Mouse (Mus musculus) hindbrain, postnatal 0 days (tissue): ENCODE measurements at regions not wholly inside any gene's neighbourhood (a gene's known extent, or its start where the extent isn't known, plus 50 kb on each side); places are given as distances from the start of the nearest gene placed in this dataset.

Experiments used
- ATAC-seq: fragments of 200-750 bp; cut with Nextera tagmentation; 2 replicates; pipeline ENCODE4 v1.8.0; 2017; ENCODE audit warnings: mild to moderate bottlenecking, moderate TSS enrichment, moderate library complexity
- DNase-seq: peaks from one replicate; pipeline ENCODE4 v3.0.0-alpha.2; 2015; ENCODE audit warnings: low spot score
- H3K27ac ChIP-seq: fragments of 300-500 bp; sonication (generic); 2 replicates; pipeline ENCODE4 v1.5.1; 2014; ENCODE audit warnings: mild to moderate bottlenecking
- H3K27me3 ChIP-seq: fragments of 300-500 bp; sonication (generic); 2 replicates; pipeline ENCODE4 v1.6.1; 2014; ENCODE audit warnings: low read length, mixed read lengths; ENCODE audit not compliant: insufficient read depth
- H3K36me3 ChIP-seq: fragments of 300-500 bp; sonication (generic); 2 replicates; pipeline ENCODE4 v1.6.1; 2014; ENCODE audit warnings: low read length, mixed read lengths; ENCODE audit not compliant: insufficient read depth
- H3K4me1 ChIP-seq: fragments of 300-500 bp; sonication (generic); 2 replicates; pipeline ENCODE4 v1.6.1; 2014; ENCODE audit warnings: antibody characterized with exemption, low read length, mixed read lengths; ENCODE audit not compliant: insufficient read depth
- H3K4me2 ChIP-seq: fragments of 300-500 bp; sonication (generic); 2 replicates; pipeline ENCODE4 v1.6.1; 2014; ENCODE audit warnings: low read depth, mild to moderate bottlenecking, low read length, moderate library complexity, mixed read lengths
- H3K4me3 ChIP-seq: fragments of 300-500 bp; sonication (generic); 2 replicates; pipeline ENCODE4 v1.5.1; 2014; ENCODE audit warnings: low read length
- H3K9ac ChIP-seq: fragments of 300-500 bp; sonication (generic); replicated peaks from 2 replicates; pipeline ENCODE4 v1.6.1; 2014; ENCODE audit warnings: mild to moderate bottlenecking, low read length, moderate library complexity, mixed read lengths
- H3K9me3 ChIP-seq: fragments of 300-500 bp; sonication (generic); 2 replicates; pipeline ENCODE4 v1.6.1; 2016; ENCODE audit warnings: low read length, mixed read lengths
- CTCF ChIP-seq: IDR thresholded peaks from 2 replicates; pipeline ENCODE4 v1.5.1; 2016; ENCODE audit warnings: antibody characterized with exemption, control low read depth, low read depth
- WGBS: fragments of 180-500 bp; shearing (Covaris S2); extraction: QIAGEN DNeasy Blood & Tissue Kit; methylation state at CpG from one replicate; pipeline ENCODE4 v1.1.7; 2014; 5-methylcytosine and 5-hydroxymethylcytosine counted together

GRCm38 (mm10) chr10:22921035-22921965, 101.3 kb upstream of the Tcf21 start:
- no peaks in the 10 kb centered on the region for H3K4me1 ChIP-seq
- H3K4me2 ChIP-seq, result no peak overlapping the region
- ATAC-seq (no peak), DNase-seq (no peak)
- no peaks in the 10 kb centered on the region for H3K36me3 ChIP-seq
- H3K27ac ChIP-seq, result no peak overlapping the region
- no peak for TF ChIP-seq CTCF
- H3K4me3 ChIP-seq, result no peak overlapping the region
- WGBS, result 76% methylated on average over 11 of the region's 11 CpGs
- no peaks in the 10 kb centered on the region for H3K27me3 ChIP-seq
- no peaks in the 10 kb centered on the region for H3K9me3 ChIP-seq
- H3K9ac ChIP-seq, result no peak overlapping the region

GRCm38 (mm10) chr10:22919869-22920268, 99.9 kb upstream of the Tcf21 start:
- H3K9ac ChIP-seq, result no peak overlapping the region
- no peaks in the 10 kb centered on the region for H3K9me3 ChIP-seq
- no peaks in the 10 kb centered on the region for H3K27me3 ChIP-seq
- H3K4me1 ChIP-seq, result no peaks in the 10 kb centered on the region
- H3K4me2 ChIP-seq, result no peak overlapping the region
- no peak for ATAC-seq
- no peak for DNase-seq
- H3K36me3 ChIP-seq, result no peaks in the 10 kb centered on the region
- no peak for TF ChIP-seq CTCF
- no peak overlapping the region for H3K4me3 ChIP-seq
- no peak overlapping the region for H3K27ac ChIP-seq
- 66% methylated on average over 1 of the region's 1 CpGs for WGBS

- Histone ChIP-seq H3K27me3 (no peaks in the 10 kb centered on the region), H3K9me3 (no peaks in the 10 kb centered on the region), H3K4me3 (no peak overlapping the region), H3K9ac (no peak overlapping the region), H3K4me1 (no peaks in the 10 kb centered on the region), H3K4me2 (no peak overlapping the region), H3K36me3 (no peaks in the 10 kb centered on the region), H3K27ac (no peak overlapping the region)
- DNase-seq (no peak), ATAC-seq (no peak)
- WGBS, result 100% methylated on average over 1 of the region's 1 CpGs
- TF ChIP-seq CTCF, result no peak
Observed at GRCm38 (mm10) chr10:22917797-22918196, 97.8 kb upstream of the Tcf21 start.

DNA sequence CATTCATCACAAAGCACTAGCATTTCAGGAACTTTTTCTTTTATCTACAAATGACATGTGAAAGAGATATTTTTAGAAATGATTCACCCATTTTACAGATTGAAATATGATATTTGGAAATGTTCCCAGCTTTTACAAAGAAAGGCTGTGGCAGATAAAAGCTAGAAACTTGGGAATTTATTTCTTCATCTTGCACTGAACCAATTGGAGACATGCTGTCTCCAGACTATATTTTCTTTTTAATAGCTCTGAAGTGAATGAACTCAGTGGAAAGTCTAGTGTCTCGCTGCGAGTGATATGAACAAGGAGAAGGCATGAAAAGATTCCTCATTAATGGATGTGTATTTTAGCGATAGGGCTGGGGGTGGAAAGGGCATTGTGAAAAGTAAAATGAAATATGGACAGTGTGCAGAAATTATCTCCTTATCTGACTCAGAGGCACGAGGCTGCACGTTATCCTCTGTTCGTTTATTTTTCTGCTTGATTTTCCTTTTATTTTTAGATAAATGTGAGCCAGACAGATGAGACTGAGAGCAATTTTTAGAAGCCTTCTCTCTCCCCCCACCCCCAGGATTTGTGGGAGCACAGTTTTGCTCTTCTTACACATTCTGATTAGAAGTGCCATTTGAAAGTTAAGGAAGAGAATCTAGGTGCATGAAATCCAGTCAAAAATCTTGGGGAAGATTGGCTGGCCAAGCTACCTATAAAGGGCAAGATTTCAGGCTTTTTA, 96.0 kb upstream of the Tcf21 start:
- H3K36me3 ChIP-seq, result no peaks in the 10 kb centered on the region
- DNase-seq, result no peak
- H3K27ac ChIP-seq, result no peak overlapping the region
- no peaks in the 10 kb centered on the region for H3K27me3 ChIP-seq
- WGBS, result 71% methylated on average over 6 of the region's 6 CpGs
- no peak for ATAC-seq
- H3K4me1 ChIP-seq, result no peaks in the 10 kb centered on the region
- TF ChIP-seq CTCF, result no peak
- no peak overlapping the region for H3K4me3 ChIP-seq
- H3K9ac ChIP-seq, result no peak overlapping the region
- H3K9me3 ChIP-seq, result no peaks in the 10 kb centered on the region
- H3K4me2 ChIP-seq, result no peak overlapping the region

- no peak overlapping the region for H3K27ac ChIP-seq
Observed at GRCm38 (mm10) chr10:22913112-22913511, 93.1 kb upstream of the Tcf21 start.

DNA sequence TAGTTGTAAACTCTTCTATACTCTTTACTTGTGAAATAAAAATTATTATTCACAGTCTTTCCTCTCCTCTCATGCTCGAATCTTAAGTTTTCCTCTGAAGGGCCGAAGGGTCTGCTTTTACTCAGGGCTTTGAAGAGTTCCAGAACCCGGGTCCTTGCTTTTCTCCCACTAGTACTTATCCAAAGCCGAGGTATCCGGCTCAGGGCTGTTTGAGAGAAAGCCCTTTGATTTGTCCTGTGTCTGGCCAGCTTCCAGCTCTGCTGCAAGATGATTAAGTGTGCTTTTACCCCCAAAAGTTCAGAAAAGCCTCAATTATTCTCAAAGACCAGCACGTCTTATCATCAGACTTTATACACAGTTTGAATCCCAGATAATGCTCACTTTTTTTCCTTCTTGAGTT, 88.7 kb upstream of the Tcf21 start:
- 88% methylated on average over 6 of the region's 6 CpGs for WGBS
- Histone ChIP-seq H3K9me3 (no peaks in the 10 kb centered on the region), H3K27ac (no peak overlapping the region), H3K36me3 (no peaks in the 10 kb centered on the region), H3K4me3 (no peak overlapping the region), H3K27me3 (no peaks in the 10 kb centered on the region), H3K4me2 (no peak overlapping the region), H3K9ac (no peak overlapping the region), H3K4me1 (no peaks in the 10 kb centered on the region)
- ATAC-seq (no peak), DNase-seq (no peak)
- no peak for TF ChIP-seq CTCF

More at GRCm38 (mm10) chr10:22913112-22913511, 93.1 kb upstream of the Tcf21 start:
- DNase-seq (no peak), ATAC-seq (no peak)
- no peak overlapping the region for H3K4me3 ChIP-seq
- no peak overlapping the region for H3K9ac ChIP-seq
- 90% methylated on average over 1 of the region's 1 CpGs for WGBS
- no peaks in the 10 kb centered on the region for H3K4me1 ChIP-seq
- no peak overlapping the region for H3K4me2 ChIP-seq
- H3K9me3 ChIP-seq, result no peaks in the 10 kb centered on the region
- no peaks in the 10 kb centered on the region for H3K27me3 ChIP-seq
- TF ChIP-seq CTCF, result no peak
- no peaks in the 10 kb centered on the region for H3K36me3 ChIP-seq

DNA sequence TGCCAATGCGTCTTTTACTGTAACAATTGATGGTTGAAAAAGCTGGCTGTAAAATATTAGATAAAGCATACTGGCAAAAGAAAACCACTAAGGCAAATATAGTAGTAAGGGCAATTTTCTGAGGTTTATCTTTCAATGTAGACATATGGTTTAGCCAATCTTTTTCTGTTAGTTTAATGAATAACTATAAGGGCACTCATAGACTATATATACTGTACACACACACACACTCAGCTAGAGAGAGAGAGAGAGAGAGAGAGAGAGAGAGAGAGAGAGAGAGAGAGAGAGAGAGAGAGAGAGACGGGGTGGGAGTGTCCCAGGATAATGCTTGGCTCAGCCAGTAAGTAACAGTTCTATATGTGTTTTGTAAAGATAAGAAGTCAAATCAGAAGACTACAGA, 85.3 kb upstream of the Tcf21 start:
- H3K27me3 ChIP-seq, result no peaks in the 10 kb centered on the region
- no peak overlapping the region for H3K4me2 ChIP-seq
- H3K4me3 ChIP-seq, result no peak overlapping the region
- no peak overlapping the region for H3K27ac ChIP-seq
- TF ChIP-seq CTCF, result no peak
- no peak overlapping the region for H3K9ac ChIP-seq
- H3K36me3 ChIP-seq, result no peaks in the 10 kb centered on the region
- DNase-seq, result no peak
- H3K4me1 ChIP-seq, result no peaks in the 10 kb centered on the region
- ATAC-seq, result no peak
- 97% methylated on average over 2 of the region's 2 CpGs for WGBS
- no peaks in the 10 kb centered on the region for H3K9me3 ChIP-seq
